Mouse (Mus musculus): ENCODE measurements around the gene Fdxacb1. TPM values are rescaled to one million over a fixed set of nuclear protein-coding genes. Genes with fewer than 3 reads are reported as not detected.

The Fdxacb1 gene
- total RNA-seq (2021): 1 to 10 TPM; 8.2 to 9.7 TPM
- long read RNA-seq, experiment 1, transcript Fdxacb1-201 (5 exons, 2,658 nt): major isoform, 7 of 10 reads
- long read RNA-seq, experiment 1, partial matches to known transcripts: 0 of 10 reads
- long read RNA-seq, experiment 1, other reads (novel, unspliced or antisense): 3 of 10 reads
- long read RNA-seq, experiment 2, transcript Fdxacb1-201 (5 exons, 2,658 nt): major isoform, 9 of 12 reads
- long read RNA-seq, experiment 2, partial matches to known transcripts: 1 of 12 reads
- long read RNA-seq, experiment 2, other reads (novel, unspliced or antisense): 2 of 12 reads

DNA sequence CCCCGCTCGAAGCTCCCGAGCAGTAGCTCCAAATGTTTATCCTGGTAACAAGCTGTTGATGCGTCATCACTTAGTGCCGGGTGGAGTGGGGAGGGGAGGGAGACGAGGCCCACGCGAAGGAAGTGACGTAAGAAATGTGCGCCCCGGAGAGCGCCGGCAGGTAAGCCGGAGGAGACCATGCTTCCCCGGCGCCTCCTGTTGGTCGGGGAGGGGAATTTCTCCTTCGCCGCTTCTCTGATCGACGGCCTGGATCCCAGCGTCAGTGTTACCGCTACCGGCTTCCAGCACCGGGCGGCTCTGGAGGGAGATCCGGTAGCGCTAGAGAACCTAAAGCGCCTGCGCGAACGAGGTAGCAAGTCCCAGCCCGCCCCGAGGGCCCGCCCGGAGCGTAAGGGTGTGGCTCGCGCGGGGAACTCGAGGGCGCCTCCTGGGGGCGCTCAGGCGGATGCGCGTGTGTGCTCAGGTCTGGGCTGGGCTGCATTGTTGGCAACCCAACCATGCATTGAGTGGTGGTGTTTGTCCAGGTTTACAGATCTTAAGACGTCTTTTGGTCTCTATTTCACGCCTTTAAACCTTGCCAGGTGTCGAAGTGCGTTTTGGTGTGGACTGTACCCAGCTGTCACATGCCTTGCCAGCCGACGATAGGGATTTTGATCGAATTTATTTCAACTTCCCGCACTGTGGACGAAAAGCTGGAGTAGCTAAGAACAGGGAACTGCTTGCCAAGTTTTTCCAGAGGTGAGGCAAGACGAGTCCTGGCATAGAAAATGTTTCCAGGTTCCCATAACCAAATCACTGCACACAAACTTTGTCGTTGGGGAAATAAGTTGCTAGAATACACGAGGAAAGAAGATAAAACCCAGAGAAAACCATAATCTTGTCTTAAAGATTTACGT, at the start of gene Fdxacb1:
Fdxacb1 (plus strand) TSS at position 130 of the 896 bp plus-strand sequence.
- peak; percentile 84 to 95 for DNase-seq (ENCODE audit: low spot score in 2 of 2)

DNA sequence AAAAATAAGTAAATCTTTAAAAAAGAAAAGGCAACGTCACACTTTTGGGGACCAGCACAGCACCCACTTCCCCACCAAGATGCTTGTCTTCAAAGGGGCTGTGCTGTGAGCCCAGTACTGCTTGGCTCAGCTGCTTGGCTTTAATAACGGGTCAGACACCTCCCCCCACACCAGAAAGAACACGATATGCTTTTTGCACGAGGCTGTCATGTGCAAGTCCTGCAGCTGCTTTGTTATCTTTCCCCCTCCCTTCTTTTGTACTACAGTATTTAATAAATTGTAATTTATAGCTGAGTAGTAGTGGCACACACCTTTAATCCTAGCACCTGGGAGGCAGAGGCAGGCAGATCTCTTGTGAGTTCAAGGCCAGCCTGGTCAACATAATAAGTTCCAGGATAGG, 49.2 kb upstream of the Fdxacb1 start:
- no peak for DNase-seq (ENCODE audit: low spot score in 2 of 2)

GRCm38 (mm10) chr9:50721061-50721460, 47.0 kb upstream of the Fdxacb1 start:
- DNase-seq (ENCODE audit: low spot score in 2 of 2): no peak

DNA sequence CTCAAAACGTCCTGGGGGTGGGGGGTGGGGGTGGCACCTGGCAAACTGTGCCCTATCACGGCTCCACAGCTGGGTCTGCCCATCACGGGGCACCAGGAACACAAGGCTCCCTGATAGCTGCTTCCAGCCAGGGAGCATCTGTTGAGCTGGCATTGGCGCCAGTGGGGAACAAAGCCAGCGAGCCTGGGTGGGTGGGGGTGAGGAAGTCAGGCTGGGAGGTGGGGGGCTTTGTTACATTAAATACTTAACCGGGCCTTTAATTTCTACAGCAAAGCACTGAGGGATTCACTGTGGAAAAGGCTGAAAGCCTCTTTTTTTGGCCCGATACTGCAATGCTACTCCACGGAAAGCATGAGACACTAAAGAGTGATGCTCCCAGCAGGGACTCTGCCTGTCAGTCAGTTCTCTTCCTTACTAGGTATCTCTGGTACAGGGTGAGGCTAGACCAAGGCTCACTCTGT, 45.6 kb upstream of the Fdxacb1 start:
- DNase-seq (ENCODE audit: low spot score in 2 of 2): no peak

DNA sequence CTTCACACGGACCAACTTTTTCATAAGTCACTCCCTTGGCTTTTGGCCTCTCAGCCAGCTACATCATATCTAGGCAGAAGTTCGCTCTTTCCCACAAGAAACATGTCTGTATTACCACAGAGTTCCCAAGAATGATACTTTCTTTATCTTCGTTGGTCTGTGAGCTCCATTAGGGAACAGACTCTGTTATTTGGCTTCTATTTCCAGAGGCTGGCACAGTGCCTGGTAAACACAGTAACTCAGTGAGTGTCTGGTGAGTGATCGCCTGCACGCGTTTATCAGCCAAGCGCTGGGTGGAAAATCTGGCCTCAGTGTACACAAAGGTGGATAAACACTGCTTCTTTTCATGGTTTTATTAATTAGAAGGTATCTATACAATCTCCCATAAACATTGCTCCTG, 44.6 kb upstream of the Fdxacb1 start:
- peak in 1 of 2 experiments; percentile 62 for DNase-seq (ENCODE audit: low spot score in 2 of 2)

DNA sequence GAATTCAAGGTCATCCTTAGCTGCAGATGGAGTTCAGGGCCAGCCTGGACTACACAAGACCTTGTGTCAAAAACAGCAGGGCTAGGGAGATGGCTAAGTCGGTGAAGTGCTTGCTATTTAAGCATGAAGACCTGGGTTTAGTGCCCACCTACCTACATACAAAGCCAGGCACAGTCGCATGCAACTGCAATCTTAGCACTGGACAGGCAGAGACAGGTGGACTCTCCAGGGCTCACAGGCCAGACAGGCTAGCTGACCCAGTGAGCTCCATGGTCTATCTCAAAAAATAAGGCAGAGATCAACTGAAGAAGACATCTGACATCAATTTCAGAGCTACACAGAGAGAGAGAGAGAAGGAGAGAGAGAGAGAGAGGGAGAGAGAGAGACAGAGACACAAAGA, 43.9 kb upstream of the Fdxacb1 start:
- DNase-seq (ENCODE audit: low spot score in 2 of 2): no peak

GRCm38 (mm10) chr9:50724661-50725330, 43.2 kb upstream of the Fdxacb1 start:
- no peak for DNase-seq (ENCODE audit: low spot score in 2 of 2)

DNA sequence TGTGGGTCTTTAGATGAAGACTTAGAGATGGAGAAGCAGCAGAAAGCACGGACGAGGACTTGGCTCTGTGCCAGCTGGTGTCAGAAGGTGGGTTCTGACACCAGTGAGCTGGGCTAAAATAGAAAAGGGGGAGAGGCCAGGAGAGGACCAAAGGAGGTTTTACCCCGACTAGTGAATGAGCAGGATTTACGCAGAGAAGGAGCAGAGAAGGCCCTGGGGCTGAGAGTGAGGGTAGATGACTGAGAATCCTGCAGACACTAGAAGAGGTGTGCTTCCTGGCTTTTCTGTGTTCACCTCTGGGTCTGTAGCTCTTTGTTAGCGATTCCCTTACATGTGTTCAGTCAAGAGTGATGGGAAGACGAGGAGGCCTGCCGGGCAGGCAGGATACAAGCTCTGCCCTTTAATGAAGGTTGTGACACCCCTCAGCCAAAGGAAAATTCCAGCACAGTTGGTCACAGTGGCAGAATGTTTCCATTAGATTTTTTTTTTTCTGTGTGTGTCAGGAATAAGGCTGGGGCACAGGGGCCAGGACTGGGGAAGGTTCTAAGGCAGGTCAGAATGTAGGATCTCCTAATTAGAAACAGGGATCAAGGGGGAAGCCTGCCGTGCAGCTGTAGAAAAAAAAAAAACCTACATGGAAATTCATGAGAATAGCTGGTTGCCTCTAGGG, 42.0 kb upstream of the Fdxacb1 start:
- no peak for DNase-seq (ENCODE audit: low spot score in 2 of 2)

GRCm38 (mm10) chr9:50727171-50727924, 40.7 kb upstream of the Fdxacb1 start:
- no peak for DNase-seq (ENCODE audit: low spot score in 2 of 2)

DNA sequence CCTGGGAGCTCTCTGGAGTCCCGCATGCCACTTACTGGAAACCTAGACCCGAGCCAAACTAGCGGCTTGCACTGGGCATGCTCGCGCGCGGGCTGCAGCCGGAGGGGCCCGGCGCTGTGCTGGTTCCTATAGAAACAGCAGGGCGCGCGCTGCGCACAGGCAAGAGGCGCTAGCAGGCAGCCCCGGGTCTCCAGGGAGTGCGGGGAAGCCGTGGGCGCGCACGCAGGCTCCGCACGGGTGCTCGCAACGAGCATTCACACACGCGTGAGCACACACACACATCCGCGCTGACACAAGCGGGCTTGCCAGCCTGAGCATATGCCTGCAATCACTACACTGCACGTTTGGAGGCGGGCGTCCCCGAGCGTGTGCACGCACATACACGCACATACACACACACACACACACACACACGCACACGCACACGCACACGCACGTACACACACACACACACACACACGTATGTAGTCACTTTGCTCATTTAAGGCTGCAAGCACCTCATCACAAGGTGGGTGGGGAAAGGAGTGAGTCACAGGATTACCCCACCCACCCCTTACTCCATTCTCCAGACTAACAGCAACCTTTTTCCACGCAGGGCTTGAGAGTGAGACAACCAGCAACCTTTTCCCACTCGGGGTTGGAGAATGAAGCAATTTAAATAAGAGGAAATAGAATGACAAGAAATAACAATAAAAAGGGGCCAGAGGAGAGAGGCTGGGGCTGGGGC, 39.9 kb upstream of the Fdxacb1 start:
- DNase-seq (ENCODE audit: low spot score in 2 of 2): peak in 1 of 2 experiments; percentile 37

GRCm38 (mm10) chr9:50729600-50729999, 38.4 kb upstream of the Fdxacb1 start:
- DNase-seq (ENCODE audit: low spot score in 2 of 2): no peak

GRCm38 (mm10) chr9:50732560-50732959, 35.5 kb upstream of the Fdxacb1 start:
- no peak for DNase-seq (ENCODE audit: low spot score in 2 of 2)

DNA sequence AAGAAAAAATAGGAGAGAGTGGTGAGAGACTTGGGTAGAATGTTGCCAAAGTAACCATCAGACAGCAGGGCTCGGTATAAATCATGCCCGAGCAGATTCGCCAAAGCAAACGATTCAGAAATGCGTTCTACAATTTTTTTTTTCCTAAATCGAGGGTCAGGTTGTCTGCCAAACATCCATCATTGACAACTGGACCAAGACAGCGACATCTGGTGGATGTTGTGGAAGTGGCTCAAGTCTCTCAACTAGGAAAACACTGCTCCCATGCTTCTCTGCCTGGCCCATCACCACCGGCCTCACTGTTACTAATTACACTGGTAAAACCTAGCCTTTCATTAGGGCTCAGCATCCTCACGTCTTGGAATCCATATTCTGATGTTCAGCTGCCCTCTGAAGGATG, 33.0 kb upstream of the Fdxacb1 start:
- DNase-seq (ENCODE audit: low spot score in 2 of 2): no peak

GRCm38 (mm10) chr9:50738914-50739870, 28.8 kb upstream of the Fdxacb1 start, which contains the start of gene Dixdc1:
Gene Dixdc1 (minus strand): TSS chr9:50739517.
- DNase-seq (ENCODE audit: low spot score in 2 of 2): peak; percentile 90 to 94

DNA sequence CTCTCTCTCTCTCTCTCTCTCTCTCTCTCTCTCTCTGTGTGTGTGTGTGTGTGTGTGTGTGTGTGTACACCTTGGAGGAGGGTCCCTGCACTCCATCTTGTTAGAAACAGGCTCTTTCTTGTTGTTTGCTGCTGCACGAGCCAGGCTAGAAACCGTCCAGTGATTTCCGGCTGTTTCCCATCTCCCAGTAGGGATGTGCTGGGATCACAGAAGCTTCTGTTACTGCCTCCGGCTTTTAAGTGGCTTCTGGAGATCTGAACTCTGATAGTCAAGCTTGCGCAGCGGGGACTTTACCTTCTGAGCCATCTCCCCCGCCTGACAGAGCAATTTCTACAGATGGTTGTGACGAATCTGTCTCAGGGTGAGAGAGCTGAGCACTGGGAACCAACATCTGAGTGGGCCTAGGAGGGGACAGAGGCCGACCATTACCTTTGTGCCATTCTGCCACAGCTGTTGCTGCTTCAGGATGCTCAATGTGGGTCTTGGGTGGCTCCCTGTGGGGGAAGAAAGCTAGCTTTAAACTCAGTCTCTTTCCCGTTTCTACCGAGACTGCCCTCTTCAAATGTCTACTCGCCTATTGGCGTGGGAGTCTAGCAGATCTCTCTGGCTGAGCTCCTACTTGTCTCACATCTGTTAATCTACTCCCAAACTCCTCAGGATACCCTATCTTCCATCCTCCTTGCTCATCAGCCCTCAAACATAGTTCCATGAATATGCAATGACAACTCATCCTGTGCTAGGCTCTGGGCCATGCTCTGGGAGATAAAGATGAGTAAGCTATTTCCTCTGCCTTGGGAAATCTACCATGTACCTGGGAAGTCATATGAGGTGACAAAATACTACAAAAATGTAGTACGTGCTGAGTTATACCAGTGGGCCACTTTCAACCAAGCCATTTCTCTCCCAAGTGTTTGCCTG, 26.9 kb upstream of the Fdxacb1 start:
- DNase-seq (ENCODE audit: low spot score in 2 of 2): no peak

DNA sequence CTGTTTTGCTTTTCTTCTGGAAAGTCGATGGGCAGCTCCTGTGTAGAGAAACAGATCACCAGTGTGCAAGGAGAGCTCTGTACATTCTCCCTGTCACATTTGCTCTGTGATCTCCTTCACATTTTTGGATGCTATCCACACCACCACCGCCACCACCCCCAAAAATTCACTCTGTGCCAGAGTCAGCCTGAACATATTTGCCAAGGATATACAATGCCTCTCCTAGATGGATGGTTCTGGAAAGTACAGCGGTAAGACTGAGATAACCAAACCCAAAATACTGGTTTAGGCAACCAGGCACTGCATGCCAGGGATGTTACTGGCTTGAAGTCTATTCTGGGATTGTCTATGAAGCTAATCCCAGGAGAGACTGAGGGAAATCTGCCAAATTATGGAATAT, 25.8 kb upstream of the Fdxacb1 start:
- DNase-seq (ENCODE audit: low spot score in 2 of 2): no peak

GRCm38 (mm10) chr9:50742744-50743143, 25.3 kb upstream of the Fdxacb1 start:
- no peak for DNase-seq (ENCODE audit: low spot score in 2 of 2)

All from adrenal gland, postnatal 4 days (tissue).